Mouse (Mus musculus) limb, embryonic 11.5 days (tissue): Measurements from ENCODE around the gene Ahnak. TPM values are rescaled to one million over a fixed set of nuclear protein-coding genes. Genes with fewer than 3 reads are reported as not detected.
A peak's percentile ranks its signal among the peaks of the same experiment; 100 is the strongest.

Source experiments
- ATAC-seq: fragments of 200-750 bp; cut with Nextera tagmentation; 2 replicates; pipeline ENCODE4 v1.8.0; 2017; ENCODE audit warnings: low read depth; ENCODE audit not compliant: insufficient number of reproducible peaks, low FRiP score, low TSS enrichment
- DNase-seq: peaks from one replicate; pipeline ENCODE4 v3.0.0-alpha.2; 2015; ENCODE audit warnings: low spot score
- H3K27ac ChIP-seq: fragments of 300-500 bp; sonication (generic); replicated peaks from 2 replicates; pipeline ENCODE4 v1.5.1; 2014; ENCODE audit warnings: low read depth, mild to moderate bottlenecking, low read length
- H3K27me3 ChIP-seq: fragments of 300-500 bp; sonication (generic); 2 replicates; pipeline ENCODE4 v1.6.1; 2014; ENCODE audit warnings: mild to moderate bottlenecking, low read length, mixed read lengths; ENCODE audit not compliant: control insufficient read depth, insufficient read depth
- H3K36me3 ChIP-seq: fragments of 300-500 bp; sonication (generic); 2 replicates; pipeline ENCODE4 v1.6.1; 2014; ENCODE audit warnings: mild to moderate bottlenecking, low read length, moderate library complexity, mixed read lengths; ENCODE audit not compliant: control insufficient read depth, insufficient read depth
- H3K4me1 ChIP-seq: fragments of 300-500 bp; sonication (generic); 2 replicates; pipeline ENCODE4 v1.6.1; 2014; ENCODE audit warnings: low read length, mixed read lengths; ENCODE audit not compliant: control insufficient read depth, insufficient read depth
- H3K4me2 ChIP-seq: fragments of 300-500 bp; sonication (generic); 2 replicates; pipeline ENCODE4 v1.6.1; 2014; ENCODE audit warnings: low read depth, mild to moderate bottlenecking, moderate library complexity; ENCODE audit not compliant: severe bottlenecking
- H3K4me3 ChIP-seq: fragments of 300-500 bp; sonication (generic); 2 replicates; pipeline ENCODE4 v1.5.1; 2014; ENCODE audit warnings: low read depth, low read length
- H3K9ac ChIP-seq: fragments of 300-500 bp; sonication (generic); 2 replicates; pipeline ENCODE4 v1.6.1; 2014; ENCODE audit warnings: mild to moderate bottlenecking, low read length
- H3K9me3 ChIP-seq: fragments of 300-500 bp; sonication (generic); 2 replicates; pipeline ENCODE4 v1.6.1; 2016; ENCODE audit warnings: low read length; ENCODE audit not compliant: control insufficient read depth
- WGBS: fragments of 180-500 bp; shearing (Covaris S2); extraction: QIAGEN DNeasy Blood & Tissue Kit; methylation state at CpG from one replicate; pipeline ENCODE4 v1.1.7; 2014; 5-methylcytosine and 5-hydroxymethylcytosine counted together
- polyA plus RNA-seq: library from polyadenylated mRNA; unstranded; fragments of >200 nt; fragmentation: Nextera tagmentation; extraction: Ambion mirVana; gene quantifications from 2 replicates; pipeline ENCODE4 v1.2.1, GENCODE M21; 2014

The Ahnak gene
- polyA plus RNA-seq, 1 experiment from 2014 or later = 7.7 TPM

- H3K9ac ChIP-seq = no peak overlapping the region
- H3K27me3 ChIP-seq = no peaks in the 10 kb centered on the region
- no peak overlapping the region for H3K4me3 ChIP-seq
- DNase-seq (no peak), ATAC-seq (no peak)
- H3K4me1 ChIP-seq = no peaks in the 10 kb centered on the region
- WGBS = 93% methylated on average over 1 of the region's 1 CpGs
- H3K4me2 ChIP-seq = no peak overlapping the region
- H3K27ac ChIP-seq = no peak overlapping the region
- no peaks in the 10 kb centered on the region for H3K9me3 ChIP-seq
- no peaks in the 10 kb centered on the region for H3K36me3 ChIP-seq
Observed at GRCm38 (mm10) chr19:9058331-9058884, 69.3 kb downstream of the Ahnak start.

- Histone ChIP-seq H3K4me1 (no peaks in the 10 kb centered on the region), H3K4me3 (no peak overlapping the region), H3K36me3 (no peaks in the 10 kb centered on the region), H3K9me3 (no peaks in the 10 kb centered on the region), H3K4me2 (no peak overlapping the region), H3K9ac (no peak overlapping the region), H3K27ac (no peak overlapping the region), H3K27me3 (no peaks in the 10 kb centered on the region)
- no peak for ATAC-seq
- 89% methylated on average over 4 of the region's 4 CpGs for WGBS
- DNase-seq = no peak
Observed at GRCm38 (mm10) chr19:9058944-9059343, 69.9 kb downstream of the Ahnak start.

GRCm38 (mm10) chr19:9059391-9059790 lies 70.3 kb downstream of the Ahnak start:
- no peaks in the 10 kb centered on the region for H3K4me1 ChIP-seq
- no peaks in the 10 kb centered on the region for H3K27me3 ChIP-seq
- ATAC-seq = no peak
- 86% methylated on average over 7 of the region's 7 CpGs for WGBS
- H3K9ac ChIP-seq = no peak overlapping the region
- H3K27ac ChIP-seq = no peak overlapping the region
- no peak for DNase-seq
- no peak overlapping the region for H3K4me2 ChIP-seq
- H3K36me3 ChIP-seq = no peaks in the 10 kb centered on the region
- no peaks in the 10 kb centered on the region for H3K9me3 ChIP-seq
- no peak overlapping the region for H3K4me3 ChIP-seq

DNA sequence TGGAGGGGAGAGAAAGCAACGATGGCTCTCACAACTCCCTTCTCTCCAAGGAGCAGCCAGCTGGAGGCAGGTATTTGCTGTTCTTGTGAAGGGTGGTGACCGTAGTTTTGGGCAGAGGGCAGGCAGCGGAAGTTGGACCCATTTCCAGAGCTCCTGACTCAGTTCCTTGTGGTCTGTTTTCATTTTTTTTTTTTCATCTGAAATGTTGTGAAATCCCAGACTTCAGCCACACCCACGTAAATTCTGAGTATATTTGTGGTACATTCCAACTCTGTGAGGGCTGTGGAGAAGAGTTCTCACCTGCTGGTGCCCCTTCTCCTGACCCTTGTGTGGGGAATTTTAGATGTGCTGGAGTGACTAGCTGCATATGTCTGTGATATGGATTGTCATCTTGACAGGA lies 71.0 kb downstream of the Ahnak start:
- Histone ChIP-seq H3K4me1 (no peaks in the 10 kb centered on the region), H3K27ac (no peak overlapping the region), H3K4me3 (no peak overlapping the region), H3K9ac (no peak overlapping the region), H3K9me3 (no peaks in the 10 kb centered on the region), H3K36me3 (no peaks in the 10 kb centered on the region), H3K4me2 (no peak overlapping the region), H3K27me3 (no peaks in the 10 kb centered on the region)
- ATAC-seq (no peak), DNase-seq (no peak)
- WGBS = 82% methylated on average over 4 of the region's 4 CpGs

DNA sequence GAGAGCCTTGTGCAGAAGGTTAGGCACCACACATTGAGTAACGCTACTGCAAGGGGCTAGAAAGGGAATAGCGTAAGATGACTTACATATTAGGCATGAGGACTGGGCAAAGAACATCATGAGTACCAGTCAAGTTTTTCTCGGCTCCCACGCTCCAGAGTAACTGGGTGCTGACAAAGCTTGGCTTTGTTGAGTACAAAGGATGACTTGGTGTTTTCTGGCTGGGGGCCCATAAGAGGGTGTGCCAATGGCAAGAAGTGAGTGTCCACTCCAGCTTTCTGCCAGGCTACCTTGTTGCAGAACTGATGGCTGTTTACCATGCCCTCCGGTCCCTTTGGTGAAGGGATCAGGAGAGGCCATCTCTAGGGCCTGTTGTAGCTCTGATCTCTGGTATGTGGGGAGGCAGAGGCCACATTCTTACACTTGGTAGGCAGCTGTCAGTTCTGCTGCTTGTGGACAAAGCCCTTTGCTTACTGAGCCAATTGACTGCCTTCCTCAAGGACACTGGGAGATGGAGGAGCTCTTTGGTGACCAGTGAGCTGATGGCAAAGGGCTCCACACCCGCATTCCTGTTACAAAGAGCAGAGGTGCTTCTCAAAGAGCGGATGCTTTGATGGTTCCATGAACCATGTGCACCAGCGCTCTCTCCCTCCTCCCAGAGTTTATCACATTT lies 72.3 kb downstream of the Ahnak start:
- no peak for ATAC-seq
- Histone ChIP-seq H3K9me3 (no peaks in the 10 kb centered on the region), H3K36me3 (no peaks in the 10 kb centered on the region), H3K4me3 (no peak overlapping the region), H3K27ac (no peak overlapping the region), H3K4me1 (0 out of 2 replicates have a peak, but pooled peaks cover 3% of the 10 kb centered on the region), H3K9ac (no peak overlapping the region), H3K4me2 (no peak overlapping the region), H3K27me3 (no peaks in the 10 kb centered on the region)
- no peak for DNase-seq
- 94% methylated on average over 8 of the region's 8 CpGs for WGBS

- 0 out of 2 replicates have a peak, but pooled peaks cover 4% of the 10 kb centered on the region for H3K4me1 ChIP-seq
- WGBS = 84% methylated on average over 2 of the region's 2 CpGs
- no peak overlapping the region for H3K4me3 ChIP-seq
- no peaks in the 10 kb centered on the region for H3K36me3 ChIP-seq
- H3K27me3 ChIP-seq = no peaks in the 10 kb centered on the region
- no peak overlapping the region for H3K4me2 ChIP-seq
- no peak overlapping the region for H3K9ac ChIP-seq
- no peaks in the 10 kb centered on the region for H3K9me3 ChIP-seq
- DNase-seq = no peak
- no peak for ATAC-seq
- H3K27ac ChIP-seq = no peak overlapping the region
Observed at GRCm38 (mm10) chr19:9062822-9063221, 73.7 kb downstream of the Ahnak start.

DNA sequence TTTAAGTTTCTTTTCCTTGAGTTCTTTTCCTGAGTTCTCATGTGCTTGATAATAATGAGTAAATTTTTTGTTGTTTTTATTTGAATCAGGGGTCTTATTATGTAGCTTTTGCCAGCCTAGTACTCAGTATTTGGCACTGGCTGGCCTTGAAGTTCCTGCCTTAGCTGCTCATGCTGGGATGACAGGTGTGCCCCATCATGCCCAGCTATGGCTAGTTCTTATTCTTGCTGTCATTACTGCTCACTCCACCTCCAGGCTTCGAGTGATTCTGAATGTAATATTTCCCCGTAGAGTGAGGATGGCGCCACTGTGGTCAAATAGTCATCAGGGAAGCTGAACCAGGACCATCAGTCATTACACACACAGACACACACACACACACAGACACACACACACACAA lies 74.7 kb downstream of the Ahnak start:
- 89% methylated on average over 3 of the region's 3 CpGs for WGBS
- Histone ChIP-seq H3K27me3 (no peaks in the 10 kb centered on the region), H3K27ac (no peak overlapping the region), H3K4me2 (no peak overlapping the region), H3K4me1 (0 out of 2 replicates have a peak, but pooled peaks cover 4% of the 10 kb centered on the region), H3K4me3 (no peak overlapping the region), H3K9ac (no peak overlapping the region), H3K9me3 (no peaks in the 10 kb centered on the region), H3K36me3 (no peaks in the 10 kb centered on the region)
- ATAC-seq = no peak
- DNase-seq = no peak

- Histone ChIP-seq H3K36me3 (no peaks in the 10 kb centered on the region), H3K27ac (no peak overlapping the region), H3K4me3 (no peak overlapping the region), H3K4me2 (no peak overlapping the region), H3K27me3 (no peaks in the 10 kb centered on the region), H3K4me1 (0 out of 2 replicates have a peak, but pooled peaks cover 4% of the 10 kb centered on the region), H3K9ac (no peak overlapping the region), H3K9me3 (no peaks in the 10 kb centered on the region)
- ATAC-seq (peak; percentile 39; the same call in 1 of the 2 replicates), DNase-seq (peak; percentile 36)
- 67% methylated on average over 9 of the region's 9 CpGs for WGBS
Observed at GRCm38 (mm10) chr19:9065621-9066561, 76.8 kb downstream of the Ahnak start.
